Mouse (Mus musculus): Measurements from ENCODE around the gene Bcr.
A peak's percentile ranks its signal among the peaks of the same experiment; 100 is the strongest.

Bcr gene

DNA sequence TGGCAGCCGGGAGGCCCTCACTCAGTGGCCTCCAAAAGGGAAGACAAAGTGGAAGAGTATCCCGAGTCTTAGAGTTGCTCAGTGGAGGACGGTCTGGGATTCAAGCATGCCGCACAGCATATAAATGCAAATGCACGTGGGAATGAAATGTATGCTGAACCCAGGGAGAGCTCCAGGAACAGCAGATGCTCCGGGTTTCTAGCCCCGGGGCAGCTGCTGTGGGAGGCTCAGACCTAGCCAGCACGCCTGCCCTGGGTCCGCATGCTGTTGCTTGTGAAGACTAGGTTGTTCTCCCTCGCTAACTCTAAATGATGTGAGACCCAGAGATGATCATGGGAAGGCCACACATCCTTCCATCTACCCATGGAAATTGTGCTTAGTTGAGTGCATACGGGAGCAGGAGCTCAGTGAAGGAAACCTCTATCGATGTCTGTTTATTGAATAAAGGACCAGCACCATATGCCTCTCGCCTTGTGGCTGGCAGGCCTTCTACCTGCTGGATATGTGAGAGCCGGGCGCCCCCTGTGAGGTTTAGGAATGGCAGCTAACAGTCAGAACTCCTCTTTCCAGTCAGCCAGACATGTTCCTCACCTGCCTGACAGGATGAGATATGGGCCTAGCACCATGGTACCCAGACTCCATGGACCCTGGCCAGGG, 74.6 kb downstream of the Bcr start:
- no peak for DNase-seq (ENCODE audit: low spot score)

DNA sequence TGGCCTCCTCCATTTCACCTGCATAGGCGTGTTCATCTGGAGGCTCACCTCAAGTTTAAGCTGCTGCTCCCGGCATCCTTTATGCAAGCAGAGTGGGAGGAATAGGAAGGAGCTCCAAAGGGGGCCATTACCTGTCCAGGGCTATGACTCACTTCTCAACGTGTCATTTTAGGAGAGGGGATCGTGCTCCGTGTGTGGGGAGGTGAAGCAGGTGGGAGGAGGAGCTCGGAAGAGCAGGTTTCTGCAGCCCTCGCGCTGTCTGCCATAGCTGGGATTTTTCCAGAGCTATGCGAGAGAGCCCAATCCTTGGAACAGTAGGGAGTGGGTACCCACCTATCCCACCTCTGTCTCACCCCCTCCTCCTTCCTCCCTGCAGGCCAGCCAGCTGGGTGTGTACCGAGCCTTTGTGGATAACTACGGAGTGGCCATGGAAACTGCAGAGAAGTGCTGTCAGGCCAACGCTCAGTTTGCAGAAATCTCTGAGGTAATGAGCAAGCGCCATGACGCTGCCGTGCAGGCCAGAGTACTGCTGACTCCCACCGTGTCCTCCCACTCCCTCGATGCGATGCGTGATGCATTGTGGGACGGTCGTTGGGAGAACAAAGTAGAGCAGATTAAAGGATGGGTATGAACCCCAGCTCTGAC, 75.2 kb downstream of the Bcr start:
- no peak for DNase-seq (ENCODE audit: low spot score)

DNA sequence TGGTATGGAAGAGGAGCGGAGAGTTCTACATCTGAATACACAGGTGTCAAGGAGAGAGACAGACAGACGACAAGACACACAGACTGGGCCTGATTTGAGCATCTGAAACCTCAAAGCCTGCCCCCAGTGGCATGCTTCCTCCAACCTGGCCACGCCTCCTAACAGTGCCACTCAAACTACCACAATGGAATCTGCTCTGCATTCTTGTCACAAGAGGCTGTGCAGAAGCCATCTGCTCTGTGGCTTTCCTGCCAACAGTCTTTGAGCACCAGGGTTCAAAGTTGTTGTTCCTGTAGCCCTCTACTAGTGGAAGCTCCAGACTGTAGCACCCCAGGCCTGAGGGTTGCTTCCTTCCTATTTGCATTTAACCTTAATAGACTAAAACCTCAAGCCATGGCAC, 76.8 kb downstream of the Bcr start:
- peak; percentile 6 for DNase-seq (ENCODE audit: low spot score)

DNA sequence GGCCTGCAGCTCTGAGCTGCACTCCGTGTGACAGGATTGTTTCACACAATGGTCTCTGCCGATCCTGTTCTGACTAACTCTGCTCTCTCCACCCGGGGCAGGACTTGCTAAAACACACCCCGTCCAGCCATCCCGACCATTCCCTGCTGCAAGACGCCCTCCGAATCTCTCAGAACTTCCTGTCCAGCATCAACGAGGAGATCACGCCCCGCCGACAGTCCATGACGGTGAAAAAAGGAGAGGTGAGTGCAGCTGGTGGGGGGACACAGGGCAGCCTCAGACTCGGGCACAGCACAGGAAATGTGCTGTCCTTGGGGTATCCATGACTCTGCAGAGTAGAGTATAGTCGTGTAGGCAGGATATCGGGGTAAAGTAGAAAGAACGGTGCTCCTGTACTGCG, 84.8 kb downstream of the Bcr start:
- no peak for DNase-seq (ENCODE audit: low spot score)

DNA sequence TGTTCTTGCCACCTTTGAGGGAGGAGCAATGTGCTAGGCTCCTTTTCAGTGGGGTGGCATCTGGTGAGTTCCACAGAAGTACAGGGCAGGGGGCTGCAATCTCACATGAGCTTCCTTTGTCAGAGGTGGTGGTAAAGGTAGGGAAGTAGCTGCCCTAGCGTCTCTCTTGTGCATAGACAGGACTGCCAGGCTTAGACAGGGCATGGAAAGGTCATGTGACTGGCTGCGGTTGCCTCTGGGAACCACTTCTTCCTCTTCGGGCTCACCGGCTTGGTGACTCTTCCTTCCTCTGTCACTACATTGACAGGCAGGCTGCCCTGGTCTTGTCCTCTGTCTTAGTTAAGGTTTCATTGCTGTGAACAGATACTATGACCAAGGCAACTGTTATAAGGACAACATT, 85.6 kb downstream of the Bcr start:
- no peak for DNase-seq (ENCODE audit: low spot score)

DNA sequence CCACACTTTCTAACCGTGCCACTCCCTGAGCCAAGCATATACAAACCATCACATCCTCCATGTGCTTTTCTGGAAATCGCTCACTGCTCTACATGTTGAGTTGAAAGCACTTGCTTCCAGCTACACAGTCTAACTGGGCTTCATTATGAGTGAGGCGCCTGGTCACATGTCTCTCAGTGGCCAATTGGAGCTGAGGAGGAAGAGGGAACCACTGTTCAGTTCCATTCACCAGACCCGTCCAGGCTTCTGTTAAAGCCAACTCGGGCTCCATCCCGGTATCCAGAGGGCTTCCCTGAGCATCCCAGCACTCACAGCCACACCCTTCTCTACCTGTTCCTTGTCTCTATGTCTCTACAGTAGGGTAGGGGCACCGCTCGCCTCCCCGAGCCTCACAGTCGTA, 86.2 kb downstream of the Bcr start:
- no peak for DNase-seq (ENCODE audit: low spot score)

DNA sequence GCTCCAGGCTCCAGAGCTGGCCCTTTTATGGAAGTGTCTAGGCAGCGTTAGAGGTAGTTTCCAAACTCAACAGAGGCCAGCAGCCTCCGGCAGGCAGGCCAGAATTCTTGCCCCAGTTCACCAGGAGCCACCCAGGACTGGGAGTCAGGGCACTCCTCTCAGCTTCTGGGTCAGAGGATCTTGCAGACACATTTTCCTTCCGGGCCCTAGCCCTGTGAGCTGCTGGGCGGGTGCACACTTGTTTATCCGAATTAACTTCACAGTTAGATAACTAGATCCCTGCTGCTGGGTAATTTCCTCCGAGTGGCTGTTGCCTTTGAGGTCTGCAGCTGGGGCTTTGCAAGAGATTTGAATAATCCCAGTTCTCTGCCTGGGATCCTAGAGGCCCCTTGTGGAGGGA, 87.9 kb downstream of the Bcr start:
- peak; percentile 57 for DNase-seq (ENCODE audit: low spot score)

DNA sequence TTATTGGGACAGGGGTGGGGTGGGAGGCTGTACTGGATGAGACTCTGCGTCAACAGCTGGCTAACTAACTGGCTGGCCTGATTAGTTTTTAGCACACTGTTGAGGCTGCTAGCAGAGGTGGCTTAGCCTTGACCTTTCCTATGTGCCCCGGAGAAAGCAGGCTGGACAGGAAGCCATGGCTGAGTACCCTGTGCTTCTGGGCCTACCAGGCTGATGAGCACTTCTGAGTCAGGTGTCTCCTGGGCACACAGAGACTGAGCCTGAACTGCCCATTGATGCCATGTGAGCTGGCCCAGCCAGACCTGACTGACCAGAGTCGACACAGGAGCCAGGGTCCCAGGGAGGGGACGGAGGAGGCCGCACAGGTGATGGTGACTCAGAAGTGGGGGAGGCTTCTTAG, 90.0 kb downstream of the Bcr start:
- no peak for DNase-seq (ENCODE audit: low spot score)

DNA sequence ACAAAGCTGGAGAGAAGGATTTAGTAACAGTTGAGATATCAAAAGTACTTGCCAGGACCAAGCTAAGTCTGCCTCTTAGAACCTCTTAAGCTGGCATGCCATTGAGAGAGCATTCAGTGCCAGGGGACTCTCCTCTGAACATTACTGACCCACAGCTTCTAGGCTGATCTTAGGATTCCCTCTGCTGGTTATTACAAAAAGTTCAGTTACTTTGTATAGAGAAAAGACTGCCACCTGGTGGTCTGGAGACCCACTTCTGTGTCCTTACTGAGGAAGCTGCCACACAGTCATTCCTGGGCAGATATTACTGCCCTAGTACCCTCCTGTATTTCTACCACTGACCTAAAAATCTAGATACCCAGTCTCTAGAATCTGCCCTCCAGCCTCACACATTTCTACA, 90.9 kb downstream of the Bcr start:
- DNase-seq (ENCODE audit: low spot score), result peak; percentile 88

DNA sequence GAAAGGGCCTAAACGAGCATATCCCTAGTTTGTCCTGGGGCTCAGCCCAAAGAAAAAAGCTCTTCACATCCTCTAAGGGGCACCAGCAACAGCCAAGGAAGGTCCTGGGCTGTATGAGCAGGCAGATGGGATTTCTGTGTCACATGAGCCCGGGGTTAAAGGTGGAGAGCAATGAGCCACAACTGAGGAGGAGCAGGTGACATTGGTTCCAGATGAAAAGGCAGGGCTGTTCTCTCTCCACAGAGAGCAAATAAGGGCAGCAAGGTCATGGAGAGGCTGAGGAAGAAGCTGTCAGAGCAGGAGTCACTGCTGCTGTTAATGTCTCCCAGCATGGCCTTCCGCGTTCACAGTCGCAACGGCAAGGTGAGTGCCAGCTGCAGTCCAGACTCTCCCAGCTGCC, 96.4 kb downstream of the Bcr start:
- no peak for DNase-seq (ENCODE audit: low spot score)

DNA sequence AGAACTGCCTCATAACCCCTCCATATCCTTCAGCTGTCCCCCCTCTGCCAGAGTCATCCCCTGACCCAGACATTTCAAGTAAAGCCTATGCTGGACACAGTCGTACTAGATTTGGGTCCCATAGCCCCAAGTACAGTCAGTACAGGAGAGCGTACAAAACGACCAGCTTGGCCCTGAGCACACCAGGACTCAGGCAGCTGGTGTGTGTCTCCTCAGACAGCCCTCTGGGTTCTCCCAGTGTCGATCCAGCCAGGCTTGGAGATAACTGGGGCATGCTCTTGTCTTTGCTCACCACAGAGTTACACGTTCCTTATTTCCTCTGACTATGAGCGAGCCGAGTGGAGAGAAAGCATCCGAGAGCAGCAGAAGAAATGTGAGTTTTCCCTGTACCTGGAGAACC, 97.3 kb downstream of the Bcr start:
- no peak for DNase-seq (ENCODE audit: low spot score)

DNA sequence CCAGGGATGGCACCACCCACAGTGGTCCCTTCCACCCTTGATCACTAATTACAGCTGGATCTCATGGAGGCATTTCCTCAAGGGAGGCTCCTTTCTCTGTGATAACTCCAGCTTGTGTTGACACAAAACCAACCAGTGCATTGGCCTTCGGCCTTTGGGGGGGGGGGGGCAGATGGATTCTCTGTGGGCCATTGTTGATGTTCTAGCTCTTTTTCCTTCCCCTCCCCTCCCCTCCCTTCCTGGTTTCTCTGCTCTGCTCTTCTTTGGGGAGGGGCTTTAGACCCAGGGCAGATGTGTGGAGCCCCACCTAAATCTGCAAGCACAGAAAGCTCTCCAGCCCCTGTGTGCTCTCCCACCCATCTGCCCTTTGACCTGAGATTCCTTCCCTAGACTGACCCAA, 98.0 kb downstream of the Bcr start:
- no peak for DNase-seq (ENCODE audit: low spot score)

DNA sequence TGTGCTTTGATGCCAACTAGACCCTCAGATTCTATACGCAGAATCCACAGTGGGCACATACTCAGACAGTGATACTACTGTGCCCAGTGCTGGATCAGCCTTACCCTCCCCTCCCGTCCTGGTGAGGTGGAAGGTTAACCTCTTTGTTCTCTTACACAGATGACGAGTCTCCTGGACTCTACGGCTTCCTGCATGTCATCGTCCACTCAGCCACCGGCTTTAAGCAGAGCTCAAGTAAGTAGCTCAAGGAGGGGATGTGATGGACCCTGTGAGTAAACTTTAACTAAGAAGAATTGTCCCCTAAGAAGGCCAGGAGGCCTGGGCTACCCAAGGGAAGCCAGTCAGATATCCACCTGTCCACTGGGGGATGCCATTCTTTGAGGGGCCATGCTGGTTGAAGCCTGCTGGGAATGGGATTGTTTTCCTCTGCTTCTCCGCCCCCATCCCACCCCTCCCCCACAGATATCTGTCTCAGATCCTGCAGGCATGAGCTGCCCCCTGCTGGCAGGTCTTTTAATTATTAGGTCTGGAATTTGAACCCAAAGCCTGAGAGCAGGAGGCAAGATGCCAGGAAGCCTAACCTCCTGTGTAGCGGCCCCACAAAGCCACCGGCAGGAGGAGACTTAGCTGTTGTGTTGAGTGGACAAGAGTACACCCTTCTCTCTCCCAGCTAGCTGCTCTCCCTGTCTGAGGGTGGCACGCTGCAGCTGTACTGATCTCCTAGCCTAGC, 99.9 kb downstream of the Bcr start:
- DNase-seq (ENCODE audit: low spot score), result no peak

DNA sequence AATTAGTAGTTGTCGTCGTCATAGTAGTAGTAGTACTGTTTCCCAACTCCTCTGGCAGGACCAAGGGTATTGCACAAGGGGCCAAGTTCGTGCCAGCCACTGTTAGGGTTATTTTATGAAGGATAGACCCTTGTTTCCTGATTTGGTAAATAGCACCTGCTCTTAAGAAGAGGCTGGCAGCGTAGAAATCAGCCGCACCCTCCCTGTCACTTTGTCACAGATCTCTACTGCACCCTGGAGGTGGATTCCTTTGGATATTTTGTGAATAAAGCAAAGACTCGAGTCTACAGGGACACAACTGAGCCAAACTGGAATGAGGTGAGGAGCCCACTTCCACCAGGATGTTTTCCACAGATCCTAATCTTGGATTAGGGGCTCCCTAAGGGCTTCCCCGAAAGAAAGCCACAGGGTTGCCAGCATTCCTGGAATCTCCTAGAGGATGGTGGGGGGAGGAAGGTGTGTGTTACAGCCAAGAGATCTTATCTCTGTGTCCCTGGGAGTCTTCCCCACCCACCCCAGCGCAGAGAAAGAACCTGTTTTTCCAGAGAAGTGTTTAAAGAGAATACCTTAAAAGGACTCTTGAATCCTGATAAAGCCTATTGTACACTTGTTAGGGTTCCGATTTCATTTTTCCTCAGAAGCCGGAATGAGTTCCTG, 105.6 kb downstream of the Bcr start:
- DNase-seq (ENCODE audit: low spot score), result peak; percentile 68

DNA sequence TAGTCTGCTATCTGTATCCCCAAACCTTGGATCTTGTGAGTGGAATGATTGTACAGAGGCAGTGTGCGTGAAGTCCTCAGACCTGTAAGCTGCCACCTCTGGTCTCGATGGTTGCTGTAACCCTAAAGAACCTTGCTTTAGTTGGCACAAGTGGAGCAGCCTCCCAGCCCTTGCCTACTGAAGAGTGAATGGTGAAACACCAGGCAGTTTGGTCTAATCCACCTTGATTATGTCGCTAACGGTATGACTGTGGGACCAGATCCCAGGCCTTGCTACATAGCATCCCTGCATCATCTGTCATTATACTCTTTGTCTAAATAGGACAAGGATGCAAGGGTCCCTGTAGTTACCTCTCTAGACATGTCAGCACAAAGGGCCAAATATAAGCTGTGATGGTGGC, 106.2 kb downstream of the Bcr start:
- peak; percentile 39 for DNase-seq (ENCODE audit: low spot score)

DNA sequence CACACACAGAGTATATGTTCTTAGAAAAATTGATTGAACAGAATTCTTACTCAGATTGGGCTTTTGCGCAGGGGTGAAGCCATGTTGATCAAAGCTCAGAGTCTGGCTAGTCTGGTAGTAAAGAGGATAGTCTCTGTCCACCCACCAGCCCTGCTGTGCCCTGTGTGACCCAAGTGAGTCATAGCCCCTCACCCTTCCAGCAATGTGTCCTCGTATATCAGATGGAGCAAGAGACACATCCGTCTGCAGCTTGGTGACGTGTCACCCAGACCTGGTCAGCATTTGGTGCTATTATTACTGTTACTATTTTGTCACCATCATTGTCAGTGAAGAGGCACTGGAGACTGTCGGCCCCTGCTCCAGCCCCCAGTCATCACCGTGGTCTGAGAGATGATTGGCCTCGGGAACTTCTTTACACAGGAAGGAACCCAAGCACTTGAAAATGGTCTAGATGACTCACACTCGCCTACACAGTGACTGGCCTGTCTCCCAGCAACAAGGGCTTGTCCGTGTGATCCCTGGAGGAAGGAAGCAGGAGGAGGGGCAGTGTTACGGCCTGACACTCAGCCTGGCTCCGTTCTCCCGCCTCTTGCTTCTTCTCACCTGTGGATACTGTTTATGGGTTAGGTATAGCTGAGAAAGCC, 109.9 kb downstream of the Bcr start:
- peak; percentile 66 for DNase-seq (ENCODE audit: low spot score)

DNA sequence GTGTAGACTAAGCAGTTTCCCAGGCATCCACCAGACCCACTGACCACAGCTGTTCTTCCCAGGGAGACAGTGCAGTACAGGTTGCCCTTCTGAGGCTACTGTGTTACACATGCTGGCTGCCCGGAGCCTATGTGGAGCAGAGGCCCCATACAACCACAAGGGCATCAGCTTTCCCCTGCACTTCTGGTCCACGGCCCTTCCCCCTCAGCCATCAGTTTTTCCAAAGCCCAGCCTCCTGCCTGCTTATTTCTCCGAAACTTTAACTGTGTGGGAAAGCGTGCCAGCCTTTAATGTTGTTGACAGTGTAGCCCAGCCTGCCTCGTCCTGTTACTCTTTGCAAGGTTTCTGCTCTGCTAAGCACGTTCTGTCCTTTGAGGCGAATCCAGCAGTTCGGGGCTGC, 112.7 kb downstream of the Bcr start:
- DNase-seq (ENCODE audit: low spot score), result no peak

DNA sequence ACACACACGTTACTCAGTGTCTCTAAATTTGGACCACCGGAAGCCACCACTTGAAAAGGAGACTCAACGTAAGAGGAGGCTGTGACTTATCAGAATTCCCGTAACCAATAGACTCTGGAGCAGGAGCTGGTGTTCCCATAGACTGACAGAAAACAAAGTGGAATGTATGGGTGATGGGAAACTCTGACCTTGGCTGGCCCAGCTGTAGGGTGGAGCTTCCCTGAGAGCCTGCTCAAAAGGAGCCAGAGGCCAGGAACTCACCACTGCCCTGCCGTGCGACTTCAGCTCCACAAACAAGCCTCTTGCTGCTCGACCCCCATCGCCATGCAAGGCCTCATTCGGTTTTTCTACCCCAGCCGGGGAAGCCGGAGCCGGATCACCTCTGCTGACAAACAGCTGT, 113.3 kb downstream of the Bcr start:
- peak; percentile 21 for DNase-seq (ENCODE audit: low spot score)

DNA sequence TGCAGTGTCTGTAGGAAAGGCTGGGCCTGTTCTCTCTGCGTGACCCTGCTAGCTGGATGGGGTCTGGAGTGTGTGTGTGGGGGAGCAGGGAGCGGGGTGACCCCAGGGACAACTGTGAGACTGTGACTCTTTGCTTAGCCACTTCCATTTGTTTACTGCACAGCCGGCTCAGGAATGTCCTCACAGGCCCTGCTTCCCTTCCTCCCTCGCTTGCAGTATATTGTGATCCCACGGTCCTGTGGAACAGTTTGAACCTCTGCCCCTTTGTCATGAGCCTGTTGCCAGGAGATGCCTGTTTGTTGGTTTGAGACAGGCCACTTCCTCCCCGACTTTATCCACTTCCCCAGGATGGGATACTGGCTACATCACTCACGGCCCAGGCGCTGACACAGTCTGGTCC, 116.1 kb downstream of the Bcr start:
- DNase-seq (ENCODE audit: low spot score), result no peak

DNA sequence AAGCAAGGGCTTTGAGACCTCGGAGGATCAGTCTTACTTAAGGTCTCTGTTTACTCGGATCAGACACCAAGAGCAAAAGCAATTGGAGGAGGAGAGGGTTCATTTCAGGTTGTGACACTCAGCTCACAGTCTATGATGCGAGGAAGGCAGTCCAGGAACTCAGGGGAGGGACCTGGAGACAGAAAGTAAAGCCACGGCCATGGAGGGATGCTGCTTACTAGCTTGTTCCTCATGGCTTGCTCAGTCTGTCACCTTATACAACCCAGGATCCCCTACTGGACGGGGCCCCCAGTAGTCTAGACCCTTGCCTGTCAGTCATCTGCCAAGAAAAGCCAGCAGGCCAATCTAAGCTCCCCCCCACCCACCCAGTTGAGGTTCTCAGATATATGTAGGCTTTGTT, 118.5 kb downstream of the Bcr start:
- no peak for DNase-seq (ENCODE audit: low spot score)

DNA sequence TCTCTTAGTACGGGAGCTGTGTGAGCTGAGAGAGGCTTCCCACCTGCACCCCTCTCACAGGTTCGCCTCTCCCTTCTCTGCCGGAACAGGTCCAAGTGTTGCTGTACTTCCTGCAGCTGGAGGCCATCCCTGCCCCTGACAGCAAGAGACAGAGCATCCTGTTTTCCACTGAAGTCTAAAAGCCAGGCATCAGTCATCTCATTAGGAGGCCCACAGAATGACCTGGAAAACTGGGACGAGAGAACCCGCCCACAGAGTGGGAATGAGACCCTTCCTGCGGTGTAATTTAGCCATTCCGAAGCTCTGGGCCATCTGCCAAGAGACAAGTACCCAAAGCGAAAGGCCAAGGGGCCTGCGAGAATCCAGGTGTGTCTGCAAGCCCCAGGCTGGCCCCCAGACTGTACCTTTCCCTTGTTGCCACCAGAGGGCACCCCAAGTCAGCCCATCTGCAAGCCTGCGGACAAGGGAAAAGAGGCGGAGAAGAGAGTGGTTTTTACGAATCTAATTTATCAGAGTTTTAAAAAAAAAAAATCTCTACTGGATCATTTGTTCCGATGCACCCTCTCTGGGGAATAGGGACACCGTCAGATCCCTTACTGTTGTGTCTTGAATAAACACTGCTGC, 121.9 kb downstream of the Bcr start:
- DNase-seq (ENCODE audit: low spot score), result peak; percentile 70

DNA sequence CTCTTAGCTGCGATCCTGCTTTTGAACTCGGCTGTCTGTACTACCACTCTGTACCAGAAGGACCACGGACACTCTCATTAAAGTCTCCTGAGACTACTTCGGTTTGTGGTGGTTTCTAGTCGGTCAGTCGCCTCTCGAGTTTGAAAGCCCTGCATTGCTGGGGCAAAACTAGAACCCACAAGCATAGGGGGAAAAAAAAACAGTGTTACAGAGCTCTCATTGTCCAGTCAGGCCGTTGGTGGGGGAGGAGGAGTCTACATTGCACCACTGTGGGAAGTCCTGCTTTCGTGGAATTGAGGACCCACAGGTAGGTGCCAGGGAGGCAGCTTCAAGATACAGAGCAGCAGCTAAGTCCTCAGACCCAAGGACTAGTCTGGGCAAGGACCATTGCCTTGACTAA, 124.4 kb downstream of the Bcr start:
- DNase-seq (ENCODE audit: low spot score), result no peak
